Mouse (Mus musculus): ENCODE results near the gene Ccdc40. TPM values are rescaled to one million over a fixed set of nuclear protein-coding genes. Genes with fewer than 3 reads are reported as not detected.

Ccdc40 gene
- polyA plus RNA-seq, 1 experiment from 2014 or later, result 1.8 TPM

- Histone ChIP-seq H3K4me1 (ENCODE audit: control insufficient read depth in 2 of 2, insufficient read depth in 2 of 2, low read length in 2 of 2) (peaks cover 7 to 15% of the 10 kb centered on the region in 2 experiments; a peak in 3 of 4 replicates), H3K4me3 (ENCODE audit: control insufficient read depth in 1 of 2, insufficient read depth in 1 of 2, low read depth in 1 of 2, low read length in 2 of 2) (peak overlapping the region; percentile 60 to 77), H3K4me2 (ENCODE audit: low read length) (peak overlapping the region; percentile 89), H3K9ac (ENCODE audit: low read length) (peak overlapping the region; percentile 89), H3K9me3 (ENCODE audit: control insufficient read depth, low read length) (no peaks in the 10 kb centered on the region), H3K36me3 (ENCODE audit: control insufficient read depth, insufficient read depth, low read length) (no peaks in the 10 kb centered on the region), H3K27ac (replicated peaks in 1 of 2; ENCODE audit: control insufficient read depth in 1 of 2, insufficient read depth in 1 of 2, low read depth in 2 of 2, low read length in 2 of 2) (peak overlapping the region in 1 of 2 experiments; percentile 41; a peak in 1 of 4 replicates), H3K27me3 (ENCODE audit: control insufficient read depth, insufficient read depth, low read length) (peaks cover 9% of the 10 kb centered on the region; the same call in 1 of the 2 replicates)
- ATAC-seq (ENCODE audit: insufficient number of reproducible peaks, insufficient read depth, low FRiP score, low read depth), result no peak
- 1% methylated on average over 12 of the region's 12 CpGs for WGBS
Observed at GRCm38 (mm10) chr11:119227591-119227990, 781 bp upstream of the Ccdc40 start.

DNA sequence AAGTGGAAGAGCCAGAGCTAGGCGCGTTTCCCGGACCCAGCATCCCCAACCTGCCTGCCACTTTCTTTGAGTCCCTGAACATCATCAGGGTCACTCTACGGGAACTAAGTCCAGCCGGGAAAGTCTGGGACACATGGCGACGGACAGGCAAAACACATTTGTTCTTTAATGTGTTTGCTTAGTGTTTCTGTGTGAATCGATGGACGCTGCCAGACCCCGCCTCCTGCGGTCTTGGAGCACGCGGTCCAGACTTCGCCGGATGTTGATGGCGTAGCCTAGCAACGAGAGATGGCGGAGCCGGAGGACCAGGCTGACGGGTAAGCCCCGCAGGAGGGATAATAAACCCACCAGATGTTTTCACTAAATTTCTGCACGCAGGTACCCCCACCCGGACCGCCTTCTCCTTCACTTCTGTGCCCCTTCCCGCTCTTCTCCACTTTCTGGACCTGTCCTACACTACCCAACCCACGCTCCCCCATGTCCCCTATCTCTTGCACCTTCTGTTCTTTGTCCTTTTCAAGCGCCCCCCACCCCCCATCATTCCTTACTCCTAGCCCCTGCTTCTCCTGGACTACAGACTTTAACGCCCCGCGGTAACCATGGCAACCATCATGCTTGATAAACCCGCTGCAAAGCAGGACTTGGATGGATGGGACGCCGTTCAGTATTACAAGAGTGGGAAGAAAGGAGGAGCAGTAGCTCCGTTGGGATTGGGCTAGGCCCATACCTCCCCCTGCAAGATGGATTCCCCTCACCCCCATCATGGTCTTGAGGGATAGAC is 664 bp downstream of the Ccdc40 start:
- Histone ChIP-seq H3K27ac (replicated peaks in 1 of 2; ENCODE audit: control insufficient read depth in 1 of 2, insufficient read depth in 1 of 2, low read depth in 2 of 2, low read length in 2 of 2) (no peak overlapping the region), H3K36me3 (ENCODE audit: control insufficient read depth, insufficient read depth, low read length) (no peaks in the 10 kb centered on the region), H3K4me2 (ENCODE audit: low read length) (peak overlapping the region; percentile 89), H3K9ac (ENCODE audit: low read length) (peak overlapping the region; percentile 89), H3K4me3 (ENCODE audit: control insufficient read depth in 1 of 2, insufficient read depth in 1 of 2, low read depth in 1 of 2, low read length in 2 of 2) (peak overlapping the region; percentile 60 to 77), H3K27me3 (ENCODE audit: control insufficient read depth, insufficient read depth, low read length) (peaks cover 9% of the 10 kb centered on the region; the same call in 1 of the 2 replicates), H3K4me1 (ENCODE audit: control insufficient read depth in 2 of 2, insufficient read depth in 2 of 2, low read length in 2 of 2) (peaks cover 7 to 15% of the 10 kb centered on the region in 2 experiments; a peak in 3 of 4 replicates), H3K9me3 (ENCODE audit: control insufficient read depth, low read length) (no peaks in the 10 kb centered on the region)
- peak; percentile 45 for ATAC-seq (ENCODE audit: insufficient number of reproducible peaks, insufficient read depth, low FRiP score, low read depth)
- WGBS, result 1% methylated on average over 34 of the region's 34 CpGs

- ATAC-seq (ENCODE audit: insufficient number of reproducible peaks, insufficient read depth, low FRiP score, low read depth), result no peak
Observed at GRCm38 (mm10) chr11:119234770-119235169, 6.4 kb downstream of the Ccdc40 start.

DNA sequence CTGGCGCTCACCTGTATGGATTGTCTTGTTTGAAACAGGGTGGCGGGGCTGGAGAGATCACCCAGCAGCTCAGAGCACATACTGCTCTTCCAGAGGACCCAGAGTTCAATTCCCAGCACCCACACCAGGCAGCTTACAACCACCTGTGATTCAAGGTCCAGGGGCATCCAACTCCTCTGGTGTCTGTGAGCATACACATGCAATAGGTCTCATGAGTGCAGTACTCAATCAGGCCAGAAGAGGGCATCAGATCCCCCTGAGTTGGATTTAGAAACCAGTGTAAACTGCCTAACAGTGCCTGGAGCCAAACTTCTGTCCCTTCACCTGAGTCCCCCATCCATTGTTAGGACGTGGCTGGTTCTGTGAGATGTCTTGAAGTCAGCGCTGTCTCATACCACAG is 7.2 kb downstream of the Ccdc40 start:
- no peaks in the 10 kb centered on the region for H3K27me3 ChIP-seq (ENCODE audit: control insufficient read depth, insufficient read depth, low read length)
- H3K27ac ChIP-seq (replicated peaks in 1 of 2; ENCODE audit: control insufficient read depth in 1 of 2, insufficient read depth in 1 of 2, low read depth in 2 of 2, low read length in 2 of 2), result no peak overlapping the region
- H3K4me2 ChIP-seq (ENCODE audit: low read length), result no peak overlapping the region
- no peaks in the 10 kb centered on the region for H3K36me3 ChIP-seq (ENCODE audit: control insufficient read depth, insufficient read depth, low read length)
- H3K9me3 ChIP-seq (ENCODE audit: control insufficient read depth, low read length), result peaks cover 3% of the 10 kb centered on the region; the same call in 1 of the 2 replicates
- no peak overlapping the region for H3K9ac ChIP-seq (ENCODE audit: low read length)
- H3K4me1 ChIP-seq (ENCODE audit: control insufficient read depth in 2 of 2, insufficient read depth in 2 of 2, low read length in 2 of 2), result peaks cover 2 to 4% of the 10 kb centered on the region in 2 experiments; a peak in 2 of 4 replicates
- WGBS, result 80% methylated on average over 4 of the region's 4 CpGs
- no peak for ATAC-seq (ENCODE audit: insufficient number of reproducible peaks, insufficient read depth, low FRiP score, low read depth)
- no peak overlapping the region for H3K4me3 ChIP-seq (ENCODE audit: control insufficient read depth in 1 of 2, insufficient read depth in 1 of 2, low read depth in 1 of 2, low read length in 2 of 2)

More at GRCm38 (mm10) chr11:119234770-119235169, 6.4 kb downstream of the Ccdc40 start:
- Histone ChIP-seq H3K4me2 (ENCODE audit: low read length) (no peak overlapping the region), H3K4me1 (ENCODE audit: control insufficient read depth in 2 of 2, insufficient read depth in 2 of 2, low read length in 2 of 2) (peaks cover 2 to 4% of the 10 kb centered on the region in 2 experiments; a peak in 2 of 4 replicates), H3K4me3 (ENCODE audit: control insufficient read depth in 1 of 2, insufficient read depth in 1 of 2, low read depth in 1 of 2, low read length in 2 of 2) (no peak overlapping the region), H3K9me3 (ENCODE audit: control insufficient read depth, low read length) (peaks cover 3% of the 10 kb centered on the region; the same call in 1 of the 2 replicates), H3K36me3 (ENCODE audit: control insufficient read depth, insufficient read depth, low read length) (no peaks in the 10 kb centered on the region), H3K27me3 (ENCODE audit: control insufficient read depth, insufficient read depth, low read length) (peaks cover 4% of the 10 kb centered on the region; the same call in 1 of the 2 replicates), H3K27ac (replicated peaks in 1 of 2; ENCODE audit: control insufficient read depth in 1 of 2, insufficient read depth in 1 of 2, low read depth in 2 of 2, low read length in 2 of 2) (no peak overlapping the region), H3K9ac (ENCODE audit: low read length) (no peak overlapping the region)
- 91% methylated on average over 10 of the region's 10 CpGs for WGBS

DNA sequence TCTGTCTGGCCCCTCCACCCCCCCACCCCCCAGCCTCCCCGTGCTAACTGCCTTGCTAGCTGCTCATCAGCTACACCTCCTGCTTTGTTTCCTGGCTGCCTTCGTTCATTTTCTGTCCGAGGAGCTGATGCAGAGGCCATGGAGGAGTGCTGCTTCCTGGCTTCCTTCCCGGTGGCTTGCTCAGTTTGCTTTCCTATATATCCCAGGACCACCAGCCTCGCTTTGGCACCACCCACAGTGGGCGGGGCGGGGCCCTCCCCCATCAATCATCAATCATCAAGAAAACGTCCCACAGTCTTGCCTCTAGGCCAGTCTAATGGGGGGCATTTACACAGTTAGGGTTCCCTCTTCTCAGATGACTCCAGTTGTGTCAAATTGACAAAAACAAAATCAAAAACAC is 8.0 kb downstream of the Ccdc40 start:
- Histone ChIP-seq H3K4me3 (ENCODE audit: control insufficient read depth in 1 of 2, insufficient read depth in 1 of 2, low read depth in 1 of 2, low read length in 2 of 2) (no peak overlapping the region), H3K4me2 (ENCODE audit: low read length) (no peak overlapping the region), H3K9me3 (ENCODE audit: control insufficient read depth, low read length) (peaks cover 3% of the 10 kb centered on the region; the same call in 1 of the 2 replicates), H3K27me3 (ENCODE audit: control insufficient read depth, insufficient read depth, low read length) (no peaks in the 10 kb centered on the region), H3K27ac (replicated peaks in 1 of 2; ENCODE audit: control insufficient read depth in 1 of 2, insufficient read depth in 1 of 2, low read depth in 2 of 2, low read length in 2 of 2) (no peak overlapping the region), H3K36me3 (ENCODE audit: control insufficient read depth, insufficient read depth, low read length) (no peaks in the 10 kb centered on the region), H3K4me1 (ENCODE audit: control insufficient read depth in 2 of 2, insufficient read depth in 2 of 2, low read length in 2 of 2) (peaks cover 2 to 4% of the 10 kb centered on the region in 2 experiments; a peak in 2 of 4 replicates), H3K9ac (ENCODE audit: low read length) (no peak overlapping the region)
- no peak for ATAC-seq (ENCODE audit: insufficient number of reproducible peaks, insufficient read depth, low FRiP score, low read depth)
- 26% methylated on average over 8 of the region's 8 CpGs for WGBS

GRCm38 (mm10) chr11:119237007-119237406 is 8.6 kb downstream of the Ccdc40 start:
- Histone ChIP-seq H3K27me3 (ENCODE audit: control insufficient read depth, insufficient read depth, low read length) (no peaks in the 10 kb centered on the region), H3K9me3 (ENCODE audit: control insufficient read depth, low read length) (peaks cover 3% of the 10 kb centered on the region; the same call in 1 of the 2 replicates), H3K4me2 (ENCODE audit: low read length) (no peak overlapping the region), H3K4me3 (ENCODE audit: control insufficient read depth in 1 of 2, insufficient read depth in 1 of 2, low read depth in 1 of 2, low read length in 2 of 2) (no peak overlapping the region), H3K27ac (replicated peaks in 1 of 2; ENCODE audit: control insufficient read depth in 1 of 2, insufficient read depth in 1 of 2, low read depth in 2 of 2, low read length in 2 of 2) (no peak overlapping the region), H3K4me1 (ENCODE audit: control insufficient read depth in 2 of 2, insufficient read depth in 2 of 2, low read length in 2 of 2) (peaks cover 2 to 4% of the 10 kb centered on the region in 2 experiments; a peak in 2 of 4 replicates), H3K36me3 (ENCODE audit: control insufficient read depth, insufficient read depth, low read length) (no peaks in the 10 kb centered on the region), H3K9ac (ENCODE audit: low read length) (no peak overlapping the region)
- WGBS, result 54% methylated on average over 3 of the region's 3 CpGs
- no peak for ATAC-seq (ENCODE audit: insufficient number of reproducible peaks, insufficient read depth, low FRiP score, low read depth)

- Histone ChIP-seq H3K4me1 (ENCODE audit: control insufficient read depth in 2 of 2, insufficient read depth in 2 of 2, low read length in 2 of 2) (peaks cover 2 to 4% of the 10 kb centered on the region in 2 experiments; a peak in 2 of 4 replicates), H3K9ac (ENCODE audit: low read length) (0 out of 2 replicates have a peak overlapping the region, but pooled peaks have one; percentile 39), H3K36me3 (ENCODE audit: control insufficient read depth, insufficient read depth, low read length) (no peaks in the 10 kb centered on the region), H3K4me2 (ENCODE audit: low read length) (peak overlapping the region; percentile 71), H3K27ac (replicated peaks in 1 of 2; ENCODE audit: control insufficient read depth in 1 of 2, insufficient read depth in 1 of 2, low read depth in 2 of 2, low read length in 2 of 2) (0 out of 4 replicates have a peak overlapping the region, but pooled peaks of 1 of the 2 experiments have one; percentile 1), H3K4me3 (ENCODE audit: control insufficient read depth in 1 of 2, insufficient read depth in 1 of 2, low read depth in 1 of 2, low read length in 2 of 2) (peak overlapping the region; percentile 32 to 33), H3K9me3 (ENCODE audit: control insufficient read depth, low read length) (peaks cover 3% of the 10 kb centered on the region; the same call in 1 of the 2 replicates), H3K27me3 (ENCODE audit: control insufficient read depth, insufficient read depth, low read length) (no peaks in the 10 kb centered on the region)
- 24% methylated on average over 20 of the region's 20 CpGs for whole genome bisulfite sequencing
- ATAC-seq (ENCODE audit: insufficient number of reproducible peaks, insufficient read depth, low FRiP score, low read depth), result 0 out of 2 replicates have a peak, but pooled peaks have one; percentile 37
Observed at GRCm38 (mm10) chr11:119237568-119238304, 9.4 kb downstream of the Ccdc40 start.
